In genomic region chr9:122337510-122337931, GRCm38 (mm10) we compare ENCODE assay signal across 14 mouse cellular contexts. TPM values are rescaled to one million over a fixed set of nuclear protein-coding genes. Genes with fewer than 3 reads are reported as not detected.
DNase-seq lines count a peak whose midpoint lies in the region; ATAC-seq and TF ChIP-seq lines count a peak whose summit lies in the region.
"Had no signal": no experiment of that assay in that cellular context is flagged by ENCODE, and none has a peak within 500 bp of the region (broad histone marks: within the 10 kb centered on the region; RNA-seq: fewer than 3 reads in every experiment).

No protein-coding gene starts in this region.

- no peaks in the 10 kb centered on the region for H3K27me3 ChIP-seq in intestine, embryonic 16.5 days (replicated peaks; ENCODE audit: control insufficient read depth, insufficient read depth, low read length)
- H3K27me3 ChIP-seq in stomach, postnatal 0 days (ENCODE audit: control insufficient read depth, insufficient read depth, low read length) = no peaks in the 10 kb centered on the region
- H3K27me3 ChIP-seq: heart, embryonic 15.5 days had no signal

- WGBS in intestine, embryonic 16.5 days = 27% methylated on average over 8 of the region's 8 CpGs
- WGBS in stomach, postnatal 0 days = 31% methylated on average over 8 of the region's 8 CpGs

- H3K27ac ChIP-seq in intestine, embryonic 16.5 days (ENCODE audit: low read length) = no peak overlapping the region
- H3K27ac ChIP-seq in stomach, postnatal 0 days (replicated peaks) = 0 out of 2 replicates have a peak overlapping the region, but pooled peaks have one; percentile 8
- H3K27ac ChIP-seq: heart, embryonic 15.5 days; left cerebral cortex, adult 2 months; liver, embryonic 14.5 days had no signal

- no peak for TF ChIP-seq CTCF in stomach, postnatal 0 days (IDR thresholded peaks at IDR 0.05; ENCODE audit: low read depth)

- peak; percentile 91 for DNase-seq in heart, adult 11 months
- no peak for DNase-seq in heart, adult 18-20 months
- peak; percentile 24 to 31 for DNase-seq in spleen, postnatal 36 days (ENCODE audit: low spot score in 2 of 2)
- DNase-seq in spleen, postnatal 10 days (ENCODE audit: low spot score in 2 of 2) = no peak
- peak; percentile 35 for DNase-seq in stomach, postnatal 0 days (ENCODE audit: low spot score)
- no peak for DNase-seq in layer of hippocampus, postnatal 10 days (ENCODE audit: low spot score in 2 of 2)
- DNase-seq in ovary, adult 18-20 months (ENCODE audit: low spot score) = no peak
- DNase-seq: gastrocnemius, postnatal 10 days; right cerebral cortex, postnatal 4 days had no signal

- peak; percentile 87 for ATAC-seq in intestine, embryonic 16.5 days
- ATAC-seq in stomach, postnatal 0 days (ENCODE audit: low FRiP score, low TSS enrichment) = peak; percentile 88
- ATAC-seq: CD4-positive, CD25-positive, alpha-beta regulatory T cell, adult 4 months had no signal

- TF ChIP-seq EP300 in stomach, postnatal 0 days (optimal IDR thresholded peaks at IDR 0.05) = no peak

- no peak overlapping the region for H3K4me3 ChIP-seq in intestine, embryonic 16.5 days (ENCODE audit: low read length)
- H3K4me3 ChIP-seq in stomach, postnatal 0 days (ENCODE audit: low read depth, low read length) = no peak overlapping the region
- H3K4me3 ChIP-seq: heart, embryonic 15.5 days; left cerebral cortex, adult 2 months had no signal

- no peaks in the 10 kb centered on the region for H3K9me3 ChIP-seq in intestine, embryonic 16.5 days (ENCODE audit: control insufficient read depth, low read length)
- H3K9me3 ChIP-seq in stomach, postnatal 0 days (ENCODE audit: control insufficient read depth, low read length) = no peaks in the 10 kb centered on the region
- H3K9me3 ChIP-seq: heart, embryonic 15.5 days had no signal

- H3K36me3 ChIP-seq in intestine, embryonic 16.5 days (ENCODE audit: control insufficient read depth, insufficient read depth, low read length) = no peaks in the 10 kb centered on the region
- no peaks in the 10 kb centered on the region for H3K36me3 ChIP-seq in stomach, postnatal 0 days (ENCODE audit: control insufficient read depth, insufficient read depth, low read length)
- H3K36me3 ChIP-seq: heart, embryonic 15.5 days had no signal

- H3K4me1 ChIP-seq in intestine, embryonic 16.5 days (ENCODE audit: control insufficient read depth, insufficient read depth, low read length) = peaks cover 6% of the 10 kb centered on the region
- no peaks in the 10 kb centered on the region for H3K4me1 ChIP-seq in stomach, postnatal 0 days (replicated peaks; ENCODE audit: control insufficient read depth, insufficient read depth)
- H3K4me1 ChIP-seq: heart, embryonic 15.5 days had no signal

- H3K9ac ChIP-seq in intestine, embryonic 16.5 days (ENCODE audit: low read depth, low read length) = no peak overlapping the region
- H3K9ac ChIP-seq in stomach, postnatal 0 days (ENCODE audit: low read length) = no peak overlapping the region
- H3K9ac ChIP-seq: heart, embryonic 15.5 days; liver, embryonic 14.5 days had no signal

- H3K4me2 ChIP-seq in intestine, embryonic 16.5 days (ENCODE audit: low read depth, low read length) = no peak overlapping the region
- H3K4me2 ChIP-seq in stomach, postnatal 0 days (replicated peaks; ENCODE audit: low read depth) = no peak overlapping the region
- H3K4me2 ChIP-seq: heart, embryonic 15.5 days had no signal

RNA-seq across cellular contexts. Expression of gene Abhd5, which starts 13.9 kb away (rescaled TPM):
- total RNA-seq in heart, adult 18-20 months (2021) = 10 to 100 TPM; 63.8 to 68.7 TPM
- 17.9 and 20.8 TPM in 2 replicates for polyA plus RNA-seq in intestine, embryonic 16.5 days (2015; fragmentation: Nextera tagmentation; extraction: Ambion mirVana)
- polyA plus RNA-seq in stomach, postnatal 0 days (2015; fragmentation: Nextera tagmentation; extraction: Ambion mirVana) = 39.4 and 45.1 TPM in 2 replicates
- 10 to 100 TPM; 26.6 to 29.1 TPM for total RNA-seq in layer of hippocampus, postnatal 10 days (2021)

RNA-seq across cellular contexts. Expression of gene Ano10, which starts 43.3 kb away (rescaled TPM):
- total RNA-seq in heart, adult 18-20 months (2021) = 100 to 1,000 TPM in 1 of 2 experiments, 10 to 100 TPM in 1; 83.6 to 151 TPM
- polyA plus RNA-seq in intestine, embryonic 16.5 days (2015; fragmentation: Nextera tagmentation; extraction: Ambion mirVana) = 37.9 and 39.7 TPM in 2 replicates
- polyA plus RNA-seq in stomach, postnatal 0 days (2015; fragmentation: Nextera tagmentation; extraction: Ambion mirVana) = 30.8 and 33.0 TPM in 2 replicates
- 10 to 100 TPM; 30.6 to 35.2 TPM for total RNA-seq in layer of hippocampus, postnatal 10 days (2021)

Comparison
In these comparisons a context has a peak if more than half of its experiments do, and no peak if none do; other contexts are left out.
1. DNase-seq: peak in heart, adult 11 months (single experiment), spleen, postnatal 36 days (2 of 2) and stomach, postnatal 0 days (single experiment); none in heart, adult 18-20 months (0 of 2), spleen, postnatal 10 days (0 of 2), layer of hippocampus, postnatal 10 days (0 of 2) and ovary, adult 18-20 months (single experiment).